Mouse (Mus musculus): Measurements from ENCODE around the gene Nlrc5.

DNA sequence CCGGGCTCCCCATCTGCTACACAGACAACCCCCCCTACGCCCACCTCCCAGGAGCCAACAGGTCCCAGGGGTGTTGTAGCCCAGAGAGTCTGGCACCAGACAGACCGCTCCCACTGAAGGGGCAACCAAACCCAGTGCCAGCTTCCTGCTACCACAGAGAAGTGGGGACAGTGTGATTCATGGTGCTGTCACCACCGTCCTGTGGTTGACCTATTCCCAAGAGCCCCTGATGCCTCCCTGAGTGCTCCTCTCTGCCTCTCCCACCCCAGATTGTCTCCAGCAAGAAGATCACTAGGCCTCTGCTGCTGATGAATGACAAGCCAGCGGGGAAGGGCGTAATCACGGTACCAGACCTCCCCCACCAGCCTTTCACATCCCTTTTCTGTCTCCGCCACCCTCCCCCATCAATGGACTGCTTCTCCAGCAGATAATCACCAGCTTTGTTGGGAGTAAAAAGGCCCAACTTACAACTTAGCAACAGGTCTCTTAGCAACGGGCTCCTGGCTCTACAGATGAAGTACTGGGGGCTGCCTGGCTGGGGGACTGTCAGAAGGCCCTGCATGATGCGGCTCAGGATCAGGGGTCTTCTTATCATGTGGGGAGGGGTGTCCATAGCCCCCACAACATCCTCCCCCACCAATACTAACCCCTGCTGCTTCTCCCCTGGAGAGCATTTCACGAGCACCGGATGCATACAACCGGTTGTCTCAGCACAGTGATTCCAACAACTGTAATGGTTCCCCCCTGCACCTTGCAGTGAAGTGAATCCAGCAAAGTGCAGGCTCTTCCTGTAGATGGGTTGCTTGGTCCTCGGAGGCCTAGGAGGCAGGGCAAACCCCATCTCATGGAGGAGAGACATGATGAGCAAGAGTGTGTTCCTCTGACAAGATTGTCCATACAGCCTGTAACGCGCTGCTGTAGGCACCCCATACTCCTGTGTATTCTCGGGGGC lies 117.6 kb downstream of the Nlrc5 start:
- TF ChIP-seq POLR2A (IDR thresholded peaks at IDR 0.05; ENCODE audit: insufficient read depth, low read length) (no peak), CTCF (IDR thresholded peaks at IDR 0.05; ENCODE audit: low read depth, low read length) (no peak)
